Mouse (Mus musculus): ENCODE data around the gene Gid8.

DNA sequence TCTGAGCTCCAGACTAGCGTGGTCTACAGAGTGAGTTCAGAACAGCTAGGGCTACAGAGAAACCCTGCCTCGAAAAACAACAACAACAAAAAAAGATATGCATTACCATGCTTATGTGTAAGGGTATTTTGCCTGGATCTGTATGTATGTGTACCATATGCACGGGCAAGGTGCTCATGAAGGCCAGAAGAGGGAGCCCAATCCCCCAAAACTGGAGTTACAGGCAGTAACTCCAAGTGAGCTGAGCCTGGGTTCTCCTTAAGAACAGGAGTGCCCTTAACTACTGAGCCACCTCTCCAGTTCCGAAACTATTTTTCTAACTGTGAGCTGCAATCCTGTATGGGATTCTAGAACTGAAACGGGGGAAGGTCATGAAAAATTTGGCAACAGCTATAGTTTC is 3.9 kb upstream of the Gid8 start:
- TF ChIP-seq CTCF (IDR thresholded peaks at IDR 0.05; ENCODE audit: borderline replicate concordance, extremely low read depth, insufficient read depth, insufficient read length), result no peak
- TF ChIP-seq POLR2A (IDR thresholded peaks at IDR 0.05; ENCODE audit: borderline replicate concordance, extremely low read depth, insufficient read depth, insufficient read length, poor library complexity, severe bottlenecking), result no peak

Data from brain, embryonic 14.5 days (tissue).